Mouse (Mus musculus) MEL (cell line): ENCODE data around the gene Dnah10. TPM values are rescaled to one million over a fixed set of nuclear protein-coding genes. Genes with fewer than 3 reads are reported as not detected.

Experiments
- polyA plus RNA-seq, 2 experiments: library from polyadenylated mRNA; stranded (reverse) in 1 of 2; unstranded in 1 of 2; fragments of >175 nt in 1 of 2; fragments of >200 nt in 1 of 2; gene quantifications; 2 replicates each; pipeline versions ENCODE4 v1.2.1 to v1.2.4; 2012; ENCODE audit warnings: low replicate concordance in 2 of 2, low read depth in 1 of 2; ENCODE audit not compliant: insufficient read length in 2 of 2, insufficient read depth in 1 of 2, missing spikeins in 1 of 2
- total RNA-seq: library from RNA; depleted of rRNA; stranded (reverse); fragments of 300-350 nt; gene quantifications from 2 replicates; pipeline ENCODE4 v1.2.3, GENCODE M21; 2012; rRNA removed

Dnah10 gene
- total and polyA plus RNA-seq, 3 experiments, result 0.04 to 0.11 TPM; not detected in 1

Other genes with a start within 250 kb of the Dnah10 start
- gene Rilpl2, start 246.7 kb upstream of the Dnah10 start, total RNA-seq, result 12.1 and 13.4 TPM in 2 replicates
- gene Rilpl2, start 246.7 kb upstream of the Dnah10 start, polyA plus RNA-seq, result 10 to 100 TPM in 1 of 2 experiments, not detected in 1; 14.3 TPM
- 11.7 and 12.2 TPM in 2 replicates for gene Snrnp35, start 242.0 kb upstream of the Dnah10 start, total RNA-seq
- gene Snrnp35, start 242.0 kb upstream of the Dnah10 start, polyA plus RNA-seq, result 10 to 100 TPM in 1 of 2 experiments, not detected in 1; 18.3 TPM
- gene Rilpl1, start 193.7 kb upstream of the Dnah10 start, total RNA-seq, result 5.0 and 5.7 TPM in 2 replicates
- 1 to 10 TPM in 1 of 2 experiments, not detected in 1; 8.6 TPM for gene Rilpl1, start 193.7 kb upstream of the Dnah10 start, polyA plus RNA-seq
- gene Tmed2, start 184.4 kb upstream of the Dnah10 start, total RNA-seq, result 245 and 255 TPM in 2 replicates
- 100 to 1,000 TPM in 1 of 2 experiments, not detected in 1; 252 TPM for gene Tmed2, start 184.4 kb upstream of the Dnah10 start, polyA plus RNA-seq
- gene Ddx55, start 172.2 kb upstream of the Dnah10 start, total RNA-seq, result 29.1 and 33.8 TPM in 2 replicates
- gene Ddx55, start 172.2 kb upstream of the Dnah10 start, polyA plus RNA-seq, result 10 to 100 TPM in 1 of 2 experiments, not detected in 1; 43.2 TPM
- gene Eif2b1, start 146.0 kb upstream of the Dnah10 start, total RNA-seq, result 96.6 and 119 TPM in 2 replicates
- 100 to 1,000 TPM; 126 to 599 TPM for gene Eif2b1, start 146.0 kb upstream of the Dnah10 start, polyA plus RNA-seq
- 88.2 and 116 TPM in 2 replicates for gene Gtf2h3, start 145.9 kb upstream of the Dnah10 start, total RNA-seq
- 10 to 100 TPM in 1 of 2 experiments, not detected in 1; 86.1 TPM for gene Gtf2h3, start 145.9 kb upstream of the Dnah10 start, polyA plus RNA-seq
- gene Atp6v0a2, start 96.5 kb upstream of the Dnah10 start, total RNA-seq, result 22.3 and 31.0 TPM in 2 replicates
- gene Atp6v0a2, start 96.5 kb upstream of the Dnah10 start, polyA plus RNA-seq, result 10 to 100 TPM in 1 of 2 experiments, not detected in 1; 30.0 TPM
- gene Ccdc92, start 137.3 kb downstream of the Dnah10 start, total RNA-seq, result 7.6 and 9.2 TPM in 2 replicates
- gene Ccdc92, start 137.3 kb downstream of the Dnah10 start, polyA plus RNA-seq, result 100 to 1,000 TPM in 1 of 2 experiments, 10 to 100 TPM in 1; 40.3 to 467 TPM
- gene Zfp664, start 137.6 kb downstream of the Dnah10 start, total RNA-seq, result 15.9 and 18.6 TPM in 2 replicates
- 100 to 1,000 TPM in 1 of 2 experiments, 10 to 100 TPM in 1; 37.7 to 205 TPM for gene Zfp664, start 137.6 kb downstream of the Dnah10 start, polyA plus RNA-seq